Mouse (Mus musculus) ES-CJ7 (cell line): Measurements from ENCODE around the gene B630019K06Rik.
"Not testable (repeated sequence)": the region's sequence is repeated elsewhere in the genome, so short reads cannot be mapped to it uniquely, and the experiment has no call there.

ENCODE experiments used
- DNase-seq: peaks from one replicate; pipeline ENCODE4 v3.0.0; 2011; ENCODE audit warnings: low read depth, low spot score

B630019K06Rik gene

DNA sequence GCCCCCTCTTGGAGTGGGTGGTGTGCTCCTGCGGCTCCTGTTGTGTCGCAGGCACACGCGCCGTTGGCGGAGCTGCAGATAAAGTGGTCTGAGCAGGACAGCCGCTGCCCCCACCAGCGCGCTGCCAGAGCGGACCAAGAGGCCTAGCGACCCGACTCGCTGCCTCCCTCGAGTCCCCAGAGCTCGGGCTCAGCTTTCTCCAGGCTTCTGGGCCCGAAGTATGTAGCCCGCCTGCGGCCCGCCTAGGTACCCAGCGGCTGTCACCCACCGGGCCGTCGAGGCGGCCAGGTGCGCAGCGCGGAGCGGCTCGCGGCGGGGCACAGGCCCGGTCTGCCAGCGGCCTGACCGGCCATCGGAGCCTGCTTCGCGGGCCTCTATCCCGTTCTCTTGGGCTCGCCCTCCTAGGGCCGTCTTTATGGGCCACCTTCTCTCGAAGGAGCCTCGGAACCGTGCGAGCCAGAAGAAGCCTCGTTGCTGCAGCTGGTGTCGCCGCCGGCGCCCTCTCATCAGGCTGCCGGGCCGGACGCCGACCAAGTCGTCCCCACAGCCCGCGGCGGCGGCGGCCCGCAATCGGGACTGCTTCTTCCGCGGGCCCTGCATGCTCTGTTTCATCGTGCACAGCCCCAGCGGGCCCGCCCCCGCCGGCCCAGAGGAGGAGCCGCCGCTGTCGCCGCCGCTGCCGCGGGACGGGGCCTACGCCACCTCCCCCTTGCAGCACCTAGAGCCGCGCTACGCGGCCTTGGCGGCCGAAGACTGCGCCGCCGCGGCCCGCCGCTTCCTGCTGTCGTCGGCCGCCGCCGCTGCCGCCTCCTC, at the start of gene B630019K06Rik:
TSS of gene B630019K06Rik (plus strand) at position 40 of the 813 bp plus-strand sequence.
- DNase-seq, result no peak

DNA sequence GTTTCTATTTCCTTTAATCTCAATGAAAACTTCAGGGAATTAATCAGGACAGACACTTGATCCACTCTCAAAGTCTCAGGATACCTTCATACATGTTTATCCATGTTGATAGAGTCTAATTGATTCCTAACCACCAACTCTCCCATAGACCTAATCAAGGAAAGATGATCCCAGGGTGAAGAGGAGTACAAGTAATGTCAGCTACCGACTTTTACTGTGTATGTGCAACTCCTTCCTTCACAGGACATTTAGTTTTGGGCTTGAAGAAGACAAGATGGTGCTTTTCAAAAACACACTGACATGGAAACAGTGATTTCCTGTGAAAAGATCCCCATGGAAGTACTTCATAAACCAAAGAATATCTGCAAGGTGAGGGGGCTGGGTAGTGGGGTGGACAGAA, 48.5 kb upstream of the B630019K06Rik start, which contains the start of gene Gm6592:
TSS of gene Gm6592 (plus strand) at position 301 of the 400 bp plus-strand sequence.
- DNase-seq, result no peak

DNA sequence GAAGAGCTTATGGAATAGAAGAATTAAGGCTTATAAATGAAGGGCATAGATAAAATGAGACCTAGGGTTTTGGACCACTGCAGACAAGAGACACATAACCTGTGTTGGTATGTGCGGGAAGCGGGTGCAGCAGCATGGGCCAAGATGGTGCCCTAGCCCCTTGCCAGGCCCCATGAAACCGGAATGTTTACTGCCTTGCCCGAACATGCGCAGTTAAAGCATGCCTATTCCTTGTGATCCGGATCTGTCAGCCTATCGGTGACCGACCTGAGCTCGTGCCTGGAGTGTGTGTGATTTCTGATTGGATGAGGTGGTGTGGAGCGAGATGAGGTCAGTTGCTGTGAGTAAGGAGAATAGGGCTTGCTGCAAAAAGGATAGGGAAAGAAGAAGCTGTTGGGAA, 39.7 kb upstream of the B630019K06Rik start:
- DNase-seq, result no peak

DNA sequence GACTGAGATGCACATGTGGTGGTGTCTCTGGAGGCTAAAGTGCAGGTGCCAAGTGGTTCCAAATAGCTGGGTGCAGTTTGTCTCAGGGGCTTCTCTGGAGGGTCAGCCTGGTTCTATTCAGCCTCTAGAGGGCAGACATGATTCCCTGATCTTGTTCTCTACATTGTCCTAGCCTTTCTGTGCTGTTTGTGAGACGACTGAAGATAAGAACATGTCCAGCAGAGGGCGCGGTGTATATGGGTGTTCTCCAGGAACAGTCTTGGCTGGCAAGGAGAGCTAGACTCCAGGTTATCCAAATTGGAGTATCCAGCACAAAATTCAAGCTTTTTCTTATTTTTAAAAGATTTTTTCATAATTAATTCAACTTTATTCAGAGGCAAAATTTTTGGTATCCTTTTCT, 27.9 kb upstream of the B630019K06Rik start:
- peak; percentile 88 for DNase-seq

DNA sequence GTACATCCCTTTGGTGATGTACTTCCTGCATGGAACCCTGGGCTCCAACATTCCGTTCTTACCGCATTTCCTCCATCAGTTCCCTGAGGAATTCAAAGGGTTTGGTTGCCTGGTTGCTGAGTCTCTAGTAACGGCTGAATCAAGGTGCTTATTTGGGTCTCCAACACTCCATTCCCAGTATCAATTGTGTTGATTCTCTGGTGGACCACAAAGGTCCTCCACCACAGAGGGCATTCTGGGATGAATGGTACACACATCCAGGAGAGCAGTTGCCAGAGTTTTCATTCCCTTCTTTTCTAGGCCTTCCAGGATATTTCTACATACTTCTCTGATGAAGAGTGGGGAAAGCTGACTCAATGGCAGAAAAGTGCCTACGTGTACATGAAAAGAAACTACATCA, 18.2 kb upstream of the B630019K06Rik start, which contains the start of gene Gm5751:
TSS of gene Gm5751 (plus strand) at position 301 of the 400 bp plus-strand sequence.
- not testable (repeated sequence) for DNase-seq

DNA sequence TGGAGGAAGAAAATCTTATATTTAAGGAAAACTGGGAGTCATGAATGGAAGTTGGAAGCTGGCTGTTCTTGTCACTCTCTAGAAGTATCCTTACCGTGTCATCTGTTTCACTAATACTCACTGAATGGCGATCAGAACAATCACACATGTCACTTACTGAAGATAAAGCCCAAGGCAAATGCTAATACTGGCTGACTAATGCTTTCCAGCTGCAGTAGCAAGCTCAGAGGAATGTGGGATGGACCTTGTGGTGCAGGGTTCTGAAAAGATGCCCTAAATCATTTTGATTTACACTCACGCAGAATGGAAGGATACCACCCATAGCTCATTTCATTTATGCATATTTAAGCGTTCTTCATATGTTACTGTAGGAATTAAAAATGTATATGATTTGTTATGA, 7.8 kb upstream of the B630019K06Rik start:
- no peak for DNase-seq

DNA sequence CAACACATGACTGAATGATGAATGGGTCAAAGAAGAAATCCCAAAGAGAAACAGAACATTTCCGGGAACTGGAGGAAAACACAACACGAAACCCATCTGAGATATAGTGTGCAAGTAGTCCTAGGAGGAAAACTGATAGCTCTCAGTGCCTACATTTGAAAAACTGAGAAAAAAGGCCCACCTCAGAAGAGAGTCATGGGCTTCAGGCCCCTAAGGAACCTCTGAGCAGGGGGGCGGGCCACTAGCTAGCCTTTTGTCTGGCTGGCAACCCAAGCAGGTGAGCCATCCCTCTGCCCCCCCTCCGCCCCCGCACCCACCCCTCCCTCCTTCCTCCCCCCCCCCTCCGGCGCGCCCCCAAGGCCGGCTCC, 223 bp upstream of the B630019K06Rik start:
- no peak for DNase-seq

DNA sequence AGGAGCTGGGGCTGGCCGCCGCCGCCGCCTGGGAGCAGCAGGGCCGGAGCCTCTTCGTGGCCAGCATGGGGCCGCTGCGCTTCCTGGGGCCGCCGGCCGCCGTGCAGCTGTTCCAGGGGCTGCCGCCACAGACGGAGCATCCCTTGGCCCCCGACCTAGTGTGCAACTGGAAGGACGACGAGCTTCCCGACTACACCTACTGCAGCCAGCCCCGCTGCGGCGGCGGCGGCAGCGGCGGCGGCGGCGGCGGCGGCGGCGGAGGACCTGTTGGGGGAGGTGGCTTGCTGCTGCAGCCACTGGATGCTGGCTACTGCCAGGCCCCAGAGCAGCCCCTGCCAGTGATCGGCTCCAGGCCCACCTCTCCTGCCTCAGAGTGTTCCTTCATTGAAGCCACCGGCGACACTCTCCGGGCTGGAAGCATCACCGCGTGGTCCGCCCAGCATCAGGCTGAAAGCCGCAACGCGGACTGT, 1.0 kb downstream of the B630019K06Rik start:
- DNase-seq, result no peak

DNA sequence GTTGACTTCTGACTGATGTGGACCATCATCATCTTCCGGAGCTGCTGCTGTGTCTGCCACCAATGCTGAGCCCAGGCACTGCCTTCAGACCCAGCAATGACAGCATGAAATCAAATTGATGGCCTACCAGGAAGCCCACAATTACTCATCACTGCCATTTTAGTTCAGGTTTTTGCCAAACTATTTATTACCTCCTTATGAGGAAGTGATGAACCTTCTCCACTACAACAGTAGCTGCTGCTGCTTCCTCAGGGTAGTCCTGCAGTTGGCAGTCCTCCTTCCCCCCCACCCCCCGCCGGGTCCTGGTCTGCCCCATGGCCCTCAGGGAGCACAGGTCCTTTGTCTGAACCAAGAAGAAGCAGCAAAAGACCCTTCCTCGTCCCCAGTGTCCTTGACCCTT, 8.6 kb downstream of the B630019K06Rik start:
- no peak for DNase-seq

DNA sequence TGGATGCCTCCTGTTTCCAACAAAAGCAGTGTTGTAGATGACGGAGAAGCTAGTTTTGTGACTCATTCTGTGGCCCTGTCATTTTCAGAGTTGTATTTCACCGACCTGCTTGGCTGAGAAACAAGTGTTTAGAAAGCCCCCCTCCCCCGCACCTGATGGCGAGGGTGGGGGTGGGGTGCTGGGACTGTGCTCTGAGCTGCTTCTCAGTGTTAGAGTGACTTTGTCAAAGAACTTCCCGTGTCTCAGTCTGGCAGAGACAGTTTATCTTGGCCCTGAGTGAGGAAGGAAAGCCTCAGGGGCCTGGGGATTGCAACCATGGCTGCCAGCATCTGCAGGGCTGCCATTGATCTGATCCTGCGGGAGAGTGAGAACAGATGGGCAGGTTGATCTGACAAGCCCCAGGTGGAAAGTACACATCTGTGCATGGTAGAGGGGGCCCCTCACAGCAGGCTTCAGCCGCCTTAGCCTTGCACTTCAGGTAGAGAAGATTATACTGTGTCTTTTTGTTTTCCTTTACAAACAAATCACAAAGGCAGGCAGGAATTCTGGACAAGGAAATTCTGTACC, 9.8 kb downstream of the B630019K06Rik start:
- DNase-seq, result no peak

DNA sequence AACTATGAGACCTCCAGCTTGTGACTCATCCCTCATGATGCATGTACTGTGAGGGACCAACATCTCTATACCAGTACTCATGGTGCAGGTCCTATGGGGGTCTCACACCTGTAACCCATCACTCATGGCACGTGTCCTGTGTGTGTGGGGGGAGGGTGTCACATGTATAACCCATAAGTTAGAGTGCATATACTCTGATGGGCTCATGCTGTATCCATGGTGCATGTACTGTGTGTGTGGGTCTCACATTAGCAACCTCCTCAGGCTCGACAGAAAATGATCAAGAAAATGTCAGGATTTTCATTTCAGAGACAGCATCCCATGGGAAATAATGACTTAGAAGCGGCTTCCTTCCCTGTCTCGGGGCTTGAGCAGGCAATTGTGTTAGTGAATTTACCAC, 28.9 kb downstream of the B630019K06Rik start:
- no peak for DNase-seq

DNA sequence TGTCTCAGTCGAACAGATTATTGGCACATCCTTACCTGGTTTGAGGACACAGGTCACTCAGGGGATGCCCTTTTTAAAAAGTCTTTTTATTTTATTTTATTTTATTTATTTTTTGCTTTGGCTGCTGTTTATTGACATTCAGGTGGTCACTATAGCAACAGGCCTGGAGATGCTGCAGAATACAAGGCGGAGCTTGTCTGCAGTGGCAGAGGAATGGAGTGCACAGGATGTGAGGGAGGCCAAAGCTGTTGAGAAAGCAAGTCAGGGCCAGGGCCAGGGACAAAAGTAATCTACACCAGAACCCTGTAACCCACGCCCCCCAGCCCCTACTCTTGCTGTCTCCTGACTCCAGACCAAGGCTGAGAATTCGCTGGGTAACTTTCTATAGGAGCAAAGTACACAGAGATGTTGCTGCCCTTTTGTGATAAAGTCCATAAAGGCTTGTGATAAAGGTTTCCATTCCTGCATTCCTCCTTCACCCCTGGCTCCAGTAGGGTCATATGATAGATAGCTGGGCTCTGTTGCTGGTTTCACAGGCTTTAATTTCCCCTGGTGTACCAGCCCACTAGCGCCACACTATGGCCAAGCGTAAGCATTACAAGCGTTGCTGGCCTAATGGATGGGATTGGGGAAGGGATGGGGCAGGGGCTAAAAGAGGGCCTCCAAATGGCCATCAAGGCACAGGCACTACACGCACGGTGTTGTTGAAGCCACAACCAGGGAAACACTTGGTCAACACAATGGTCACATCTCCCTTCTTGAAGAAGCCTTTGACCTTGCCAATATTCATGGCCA, 29.8 kb downstream of the B630019K06Rik start:
- DNase-seq, result no peak

DNA sequence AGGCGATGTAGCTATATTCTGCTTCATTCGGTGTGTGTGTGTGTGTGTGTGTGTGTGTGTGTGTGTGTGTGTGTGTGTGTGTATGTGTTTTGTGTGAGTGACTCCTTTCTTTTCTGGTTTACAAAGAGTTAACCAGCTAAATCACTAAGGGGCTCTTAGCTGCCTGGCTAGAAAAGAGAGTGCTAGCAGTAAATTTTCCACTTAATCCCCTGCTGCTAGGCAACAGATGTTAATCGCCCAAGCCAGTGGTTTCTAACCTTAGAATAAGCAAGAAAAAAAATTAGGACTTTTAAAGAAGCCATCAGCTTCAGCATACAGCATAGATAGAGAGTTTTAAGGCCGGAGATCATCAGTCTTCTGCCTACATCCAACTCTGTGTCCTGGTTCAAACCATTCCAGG, 35.1 kb downstream of the B630019K06Rik start:
- DNase-seq, result no peak

DNA sequence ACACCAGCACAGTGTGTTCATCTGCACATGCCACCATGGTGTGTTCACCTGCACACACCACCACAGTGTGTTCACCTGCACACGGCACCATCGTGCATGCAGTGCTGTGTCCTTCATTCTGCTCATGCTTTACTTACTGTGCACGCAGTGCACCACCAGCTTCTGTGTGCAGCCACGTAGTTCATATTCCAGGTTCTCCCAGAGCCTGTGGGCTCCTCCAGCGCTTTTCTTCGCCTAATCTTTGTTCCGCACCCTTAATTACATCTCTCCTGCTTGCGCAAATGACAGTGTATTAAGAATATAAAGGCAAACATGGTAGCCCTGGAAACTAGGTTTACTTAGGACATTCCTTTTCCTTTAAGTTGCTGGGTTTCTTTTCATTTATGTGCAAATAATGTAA, 51.9 kb downstream of the B630019K06Rik start:
- no peak for DNase-seq
